Mouse (Mus musculus): ENCODE results near the gene Rad23a.

The Rad23a gene

GRCm38 (mm10) chr8:84814240-84814554 is 26.3 kb downstream of the Rad23a start:
- no peak for DNase-seq (ENCODE audit: low read depth, low spot score)

DNA sequence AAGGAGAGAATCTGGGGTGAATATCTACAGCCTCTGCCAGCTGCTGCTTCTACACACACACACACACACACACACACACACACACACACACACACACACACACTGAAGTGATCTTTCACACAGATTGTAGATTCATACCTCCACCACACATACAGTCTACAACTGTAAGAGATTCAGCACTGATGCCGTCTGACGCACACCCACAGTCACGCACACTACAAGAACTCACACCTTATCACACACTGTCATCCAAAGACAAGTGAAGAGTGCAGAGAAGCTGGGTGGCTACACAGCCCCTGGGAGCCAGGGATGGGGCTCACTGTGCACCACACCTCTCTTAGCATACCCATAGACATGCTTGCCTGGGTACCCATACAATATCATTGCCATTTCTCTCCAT is 26.6 kb downstream of the Rad23a start:
- no peak for DNase-seq (ENCODE audit: low read depth, low spot score)

DNA sequence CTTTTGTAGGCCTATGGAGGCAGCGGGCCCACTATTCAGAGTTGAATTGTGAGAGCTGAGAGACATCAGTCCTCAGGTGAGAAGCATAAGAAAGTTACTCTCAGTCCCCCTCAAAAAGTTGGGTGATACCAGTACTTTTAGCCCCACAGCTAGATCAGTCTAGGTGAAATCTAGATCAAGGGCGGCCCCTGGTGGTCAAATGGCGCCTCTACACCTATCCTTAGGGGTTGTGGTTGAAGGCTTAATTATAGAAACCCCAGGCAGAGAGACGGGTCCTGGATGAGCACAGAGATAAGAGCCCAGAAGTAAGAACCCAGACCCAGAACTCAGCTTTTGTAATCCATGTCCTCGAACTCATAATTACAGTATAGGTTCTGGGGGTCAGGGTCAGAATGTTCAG is 27.4 kb downstream of the Rad23a start:
- peak; percentile 69 for DNase-seq (ENCODE audit: low read depth, low spot score)

DNA sequence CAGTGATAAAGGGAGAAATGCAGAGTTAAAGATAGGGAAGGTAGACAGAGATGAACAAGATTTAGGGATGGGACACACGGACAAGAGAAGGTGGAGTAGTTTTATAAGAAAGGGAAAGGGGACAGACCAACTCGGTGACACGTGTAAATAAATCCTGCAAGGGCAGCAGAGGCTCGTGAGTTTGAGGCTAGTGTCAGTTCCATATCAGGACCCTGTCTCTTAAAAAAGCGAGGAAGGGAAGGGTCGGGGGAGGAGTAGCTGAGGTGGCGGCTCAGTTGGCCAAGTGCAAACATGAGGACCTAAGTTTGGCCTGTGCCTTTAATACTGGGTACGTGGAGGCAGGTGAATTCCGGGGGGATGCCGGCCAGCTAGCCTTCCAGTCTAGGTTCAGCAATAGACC is 29.2 kb downstream of the Rad23a start:
- no peak for DNase-seq (ENCODE audit: low read depth, low spot score)

GRCm38 (mm10) chr8:84810896-84811295 is 29.6 kb downstream of the Rad23a start:
- DNase-seq (ENCODE audit: low read depth, low spot score) = peak; percentile 85

DNA sequence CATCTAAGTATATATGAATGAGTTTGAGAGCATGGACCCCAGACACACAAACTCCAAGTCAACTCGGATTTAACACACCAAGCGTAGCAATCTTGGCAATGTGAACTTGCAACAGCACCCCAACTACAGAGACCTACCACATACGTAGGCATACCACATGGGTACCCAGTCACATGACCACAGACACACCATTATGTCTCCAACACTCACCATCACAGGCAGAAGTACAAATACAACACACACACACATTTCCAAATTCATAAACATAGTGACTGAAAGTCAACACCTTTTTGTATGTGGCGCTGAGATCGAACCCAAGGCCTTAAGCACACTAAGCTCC is 30.6 kb downstream of the Rad23a start:
- DNase-seq (ENCODE audit: low read depth, low spot score) = no peak

GRCm38 (mm10) chr8:84809109-84809940 is 31.1 kb downstream of the Rad23a start:
- no peak for DNase-seq (ENCODE audit: low read depth, low spot score)

DNA sequence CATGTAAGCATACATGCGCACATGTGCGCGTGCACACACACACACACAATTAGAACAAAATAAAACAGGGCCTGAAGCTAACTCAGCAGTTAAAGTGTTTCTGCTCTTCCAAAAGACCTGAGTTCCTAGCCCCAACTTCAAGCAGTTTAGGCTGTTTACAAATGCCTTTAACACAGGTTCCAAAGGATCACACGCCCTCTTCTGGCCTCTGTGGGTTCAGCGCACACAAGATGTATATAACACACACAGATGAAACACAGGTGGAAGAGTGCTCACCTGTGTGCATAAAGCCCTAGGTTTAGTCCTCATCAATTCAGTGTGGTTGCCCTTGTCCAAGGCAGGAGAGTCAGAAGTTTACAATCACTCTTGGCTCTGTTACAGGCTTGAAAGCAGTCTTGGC is 34.4 kb downstream of the Rad23a start:
- no peak for DNase-seq (ENCODE audit: low read depth, low spot score)

DNA sequence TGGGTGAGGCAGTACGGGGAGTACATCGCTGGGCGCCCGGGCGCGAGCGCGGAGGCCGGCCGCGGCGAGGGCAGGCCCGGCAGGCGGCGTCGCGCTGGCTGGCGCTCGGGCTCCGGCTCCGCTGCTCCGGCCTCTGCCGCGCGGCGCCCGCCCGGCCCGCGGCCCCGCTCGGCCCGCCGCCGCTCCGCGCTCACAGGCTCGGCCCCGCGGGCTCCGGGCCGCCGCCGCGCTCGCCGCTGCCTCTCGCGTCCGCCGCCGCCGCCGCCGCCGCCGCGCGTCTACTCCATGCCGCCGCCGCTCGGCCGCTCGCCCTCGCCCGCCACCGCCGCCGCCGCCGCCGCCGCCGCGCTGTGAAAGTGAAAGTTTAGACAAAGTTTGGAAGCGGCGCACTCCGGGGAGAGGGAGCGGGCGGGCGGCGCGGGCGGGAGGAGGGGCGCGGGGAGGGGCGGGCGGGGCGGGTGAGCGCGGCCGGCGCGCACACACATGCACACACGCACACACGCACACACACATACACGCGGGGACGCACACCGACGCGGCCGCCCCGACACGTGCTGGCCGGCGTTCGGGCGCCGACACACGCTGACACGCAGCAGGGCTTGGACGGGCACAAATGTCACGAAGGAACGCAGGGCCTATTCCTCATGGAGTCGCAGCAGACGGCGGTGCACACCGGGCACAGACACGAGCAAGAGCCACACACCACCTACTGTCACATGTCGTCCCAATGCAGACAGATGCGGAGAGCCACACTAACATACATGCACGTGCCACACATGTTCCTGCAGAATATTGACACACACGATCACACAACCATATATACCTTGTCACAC is 40.2 kb downstream of the Rad23a start, which contains the start of gene Nfix:
Gene Nfix (minus strand): TSS at position 346 of the 833 bp plus-strand sequence.
- DNase-seq (ENCODE audit: low read depth, low spot score) = no peak

- DNase-seq (ENCODE audit: low read depth, low spot score) = no peak
These were observed 41.1 kb downstream of the Rad23a start for GRCm38 (mm10) chr8:84799136-84799931.

DNA sequence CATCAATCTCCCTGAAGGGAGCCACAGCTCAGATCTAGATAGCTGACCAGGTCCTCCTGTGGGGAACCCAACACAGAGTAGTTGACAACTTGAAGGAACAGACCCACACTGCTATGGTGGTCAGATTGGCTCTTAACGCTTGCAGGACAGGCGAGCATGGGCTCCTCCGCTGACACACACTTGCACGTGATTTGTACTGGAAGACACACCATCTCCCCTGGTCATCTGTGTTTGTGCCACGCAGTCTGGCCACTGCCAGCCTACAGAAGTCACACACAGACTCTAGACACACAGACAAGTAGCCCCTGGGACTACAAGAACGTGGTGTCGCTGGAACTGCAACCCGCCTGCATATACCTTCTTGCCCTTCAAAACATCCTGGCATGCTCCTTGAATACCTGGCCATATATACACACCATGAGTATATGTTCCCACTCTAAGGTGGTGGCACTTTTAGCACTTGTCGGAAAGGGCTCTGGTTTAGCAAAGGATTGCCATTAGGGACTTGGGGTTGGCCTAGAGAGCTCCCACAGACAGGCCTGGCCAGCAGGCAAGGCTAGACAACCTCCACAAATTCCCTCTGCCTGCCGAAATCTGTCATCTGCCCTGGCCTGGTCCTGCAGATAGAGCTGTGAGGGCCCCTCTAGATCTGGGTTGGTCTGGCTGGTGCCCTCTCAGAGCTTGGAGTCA is 41.9 kb downstream of the Rad23a start:
- no peak for DNase-seq (ENCODE audit: low read depth, low spot score)

- no peak for DNase-seq (ENCODE audit: low read depth, low spot score)
These were observed 42.5 kb downstream of the Rad23a start for GRCm38 (mm10) chr8:84797971-84798370.

- no peak for DNase-seq (ENCODE audit: low read depth, low spot score)
These were observed 43.1 kb downstream of the Rad23a start for GRCm38 (mm10) chr8:84797256-84797797.

DNA sequence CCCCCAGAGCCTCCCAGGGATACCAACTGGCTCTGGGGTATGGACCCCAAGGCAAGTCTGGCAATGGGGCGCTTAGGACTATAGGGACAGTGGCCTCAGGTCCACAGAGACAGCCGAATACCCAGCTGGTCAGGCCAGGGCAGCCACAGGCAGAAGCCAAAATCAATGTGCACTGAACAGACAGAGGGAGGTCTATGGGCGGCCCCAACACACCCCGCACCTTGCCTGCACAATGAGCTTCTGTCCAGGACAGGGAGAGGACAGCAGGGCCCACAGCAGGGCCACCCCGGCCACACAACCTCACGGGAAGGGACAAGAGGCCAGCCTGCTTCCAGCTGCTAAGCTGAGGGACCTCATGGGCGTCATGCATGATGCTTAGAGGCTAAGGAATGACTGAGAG is 46.0 kb downstream of the Rad23a start:
- no peak for DNase-seq (ENCODE audit: low read depth, low spot score)

DNA sequence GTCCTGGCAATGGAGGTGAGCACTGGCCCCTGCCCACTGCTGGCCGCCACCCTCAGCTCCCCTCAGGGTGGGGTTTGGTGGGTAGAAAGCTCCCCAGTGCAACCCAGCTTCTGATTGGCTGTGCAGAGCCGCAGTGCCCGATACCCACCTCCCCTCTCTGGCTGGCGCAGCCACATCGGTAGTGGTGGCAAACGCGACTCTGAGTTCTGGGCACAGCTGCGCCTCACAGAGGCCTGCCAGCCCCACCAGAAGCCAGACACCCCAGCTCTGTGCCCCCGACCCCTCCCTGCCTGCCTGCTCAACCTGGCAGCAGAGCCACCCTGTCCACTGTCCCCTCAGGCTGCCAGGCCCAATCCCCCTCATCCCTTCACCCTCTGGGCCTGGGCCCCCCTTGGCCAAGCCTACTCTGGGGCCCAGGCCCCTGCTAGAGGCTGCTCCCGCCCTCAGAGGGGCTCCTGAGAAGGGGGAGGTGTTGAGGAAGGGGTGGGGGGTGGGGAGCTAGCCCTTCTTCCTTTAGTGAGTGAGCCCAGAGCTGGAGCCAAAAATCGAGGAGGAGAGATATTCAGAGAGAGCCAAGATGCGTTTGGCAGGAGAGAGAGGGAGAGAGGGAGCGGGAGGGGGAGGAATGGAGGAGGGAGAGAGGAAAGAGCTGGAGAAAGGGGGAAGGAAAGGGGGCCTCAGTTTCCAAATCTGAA is 46.5 kb downstream of the Rad23a start:
- DNase-seq (ENCODE audit: low read depth, low spot score) = no peak

GRCm38 (mm10) chr8:84793134-84793533 is 47.3 kb downstream of the Rad23a start:
- DNase-seq (ENCODE audit: low read depth, low spot score) = no peak

DNA sequence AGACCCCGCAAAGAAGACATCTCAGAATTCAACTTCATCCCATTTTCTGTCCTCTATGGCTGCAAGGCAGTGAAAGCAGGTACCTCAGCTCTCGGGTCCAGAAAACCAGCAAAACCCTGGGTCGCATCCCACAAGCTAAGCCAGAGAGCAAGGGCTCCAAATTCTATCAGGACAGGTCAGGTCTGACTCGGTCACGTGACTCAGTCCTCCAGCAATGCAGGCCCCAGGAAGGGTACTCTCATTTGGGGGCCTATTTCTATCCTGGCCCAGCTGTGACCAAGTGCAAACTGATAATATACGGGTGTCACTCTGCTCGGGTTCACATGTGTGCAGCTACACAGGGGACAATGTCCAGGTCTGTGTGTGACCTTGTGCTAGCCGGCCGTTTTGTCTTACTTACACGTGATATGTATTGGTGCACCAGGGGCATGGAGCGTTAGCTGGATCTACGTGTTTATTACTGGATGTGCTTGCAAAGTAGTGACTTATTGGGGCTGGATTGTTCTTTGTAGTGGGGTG is 48.0 kb downstream of the Rad23a start:
- DNase-seq (ENCODE audit: low read depth, low spot score) = no peak

- no peak for DNase-seq (ENCODE audit: low read depth, low spot score)
These were observed 49.9 kb downstream of the Rad23a start for GRCm38 (mm10) chr8:84790537-84790936.

- no peak for DNase-seq (ENCODE audit: low read depth, low spot score)
These were observed 50.5 kb downstream of the Rad23a start for GRCm38 (mm10) chr8:84789855-84790486.

DNA sequence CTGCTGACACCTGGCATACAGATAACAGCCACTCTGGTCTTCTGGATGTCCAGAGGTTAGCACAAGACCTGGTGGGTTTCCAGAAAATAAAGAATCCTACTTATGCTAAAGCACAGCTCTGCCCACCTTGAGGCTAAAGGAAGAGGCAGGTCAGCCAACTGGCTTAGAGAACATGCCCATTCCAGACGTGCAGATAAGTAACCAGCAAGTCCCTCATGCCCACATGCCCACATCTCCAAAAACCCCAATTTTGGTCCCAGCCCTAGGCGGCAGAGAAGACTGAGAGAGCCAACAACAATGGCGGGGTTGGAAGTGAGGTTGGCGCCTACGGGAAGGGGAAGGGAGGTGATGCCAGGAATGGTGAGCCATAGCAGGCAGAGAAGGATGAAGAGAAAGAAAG is 51.1 kb downstream of the Rad23a start:
- DNase-seq (ENCODE audit: low read depth, low spot score) = no peak
